Mouse (Mus musculus) layer of hippocampus, adult 9-10 months (tissue): ENCODE measurements around the gene Ace.

Source experiments
- DNase-seq: peaks from one replicate; pipeline ENCODE4 v3.0.0; 2022; ENCODE audit warnings: low spot score

The Ace gene

DNA sequence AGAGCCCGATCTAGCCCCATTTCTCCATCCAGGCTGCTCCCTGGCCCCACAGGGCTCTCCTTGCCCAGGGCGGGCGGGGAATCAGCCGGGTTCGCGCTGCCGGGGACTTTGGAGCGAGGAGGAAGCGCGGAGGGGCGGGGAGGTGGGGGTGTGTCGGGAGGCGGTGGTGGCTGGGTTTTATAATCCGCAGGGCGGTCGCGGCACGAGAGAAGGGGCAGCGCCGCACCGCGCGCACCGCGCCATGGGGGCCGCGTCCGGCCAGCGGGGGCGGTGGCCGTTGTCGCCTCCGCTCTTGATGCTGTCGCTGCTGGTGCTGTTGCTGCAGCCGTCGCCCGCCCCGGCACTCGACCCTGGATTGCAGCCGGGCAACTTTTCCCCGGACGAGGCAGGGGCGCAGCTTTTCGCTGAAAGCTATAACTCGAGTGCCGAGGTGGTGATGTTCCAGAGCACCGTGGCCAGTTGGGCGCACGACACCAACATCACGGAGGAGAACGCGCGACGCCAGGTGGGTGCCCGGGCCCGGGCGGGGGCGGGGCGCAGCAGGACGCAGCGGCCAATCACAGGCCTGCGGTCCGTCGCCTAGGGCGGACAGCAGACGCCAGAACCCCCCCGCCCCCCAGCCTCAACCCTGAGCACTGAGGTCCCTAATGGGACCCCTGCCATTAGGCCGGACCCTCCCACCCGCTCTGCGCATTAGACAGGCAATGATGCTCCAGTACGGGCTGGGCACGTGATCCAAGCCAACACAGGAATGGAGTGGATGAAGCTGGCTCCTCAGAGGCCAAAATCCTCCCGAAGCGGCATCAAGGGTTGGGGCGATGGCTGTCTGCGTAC, at the start of gene Ace:
Gene Ace (plus strand): TSS at position 205 of the 834 bp plus-strand sequence.
- DNase-seq, result no peak

DNA sequence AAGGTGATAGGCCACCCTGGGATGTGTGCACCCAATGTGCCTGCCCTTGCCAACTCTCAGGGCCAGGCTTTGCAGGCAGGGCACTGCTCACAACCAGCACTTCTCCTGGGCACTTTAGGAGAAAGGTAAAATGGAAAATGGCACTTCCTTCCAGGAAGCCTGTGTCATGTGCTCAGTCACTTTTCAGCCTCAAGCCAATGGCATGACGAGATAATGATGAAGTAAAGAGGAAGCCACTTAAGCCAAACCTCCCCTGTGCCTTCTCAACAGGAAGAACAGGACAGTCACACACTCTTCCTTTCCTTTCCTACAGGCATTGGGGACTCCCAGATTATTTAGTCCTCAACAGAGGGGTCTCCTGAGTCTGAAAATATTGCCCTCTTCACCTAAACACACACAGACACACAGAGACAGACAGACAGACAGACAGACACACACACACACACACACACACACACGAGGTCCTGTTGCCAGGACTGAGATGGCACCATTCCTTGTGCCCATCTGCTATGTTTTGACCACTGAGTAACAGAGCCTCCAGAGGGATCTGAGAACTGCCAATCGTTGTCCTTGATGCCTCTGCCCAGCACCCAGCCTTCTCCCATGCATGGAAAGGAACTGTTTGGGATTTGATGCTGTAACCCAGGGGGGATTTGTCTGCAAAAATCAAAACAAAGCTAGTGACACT, 47.5 kb upstream of the Ace start:
- no peak for DNase-seq

DNA sequence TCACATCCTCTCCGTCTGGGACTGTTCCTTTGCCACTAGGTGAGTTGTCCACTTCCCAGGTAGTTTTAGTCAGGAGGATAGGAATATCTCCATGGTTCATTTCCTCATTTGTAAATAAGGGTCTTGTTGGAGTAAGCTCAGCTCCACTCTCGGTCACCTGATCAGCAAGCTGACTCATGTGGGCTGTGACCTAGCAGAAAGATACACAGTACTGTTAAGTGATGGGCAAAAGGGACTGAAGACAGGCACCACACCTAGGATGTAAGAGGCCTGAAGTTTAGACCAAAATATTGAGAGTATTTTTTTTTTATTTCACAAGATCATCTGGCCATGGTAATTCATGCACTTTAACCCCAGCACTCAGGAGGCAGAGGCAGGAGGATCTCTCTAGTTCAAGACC, 46.9 kb upstream of the Ace start:
- no peak for DNase-seq

DNA sequence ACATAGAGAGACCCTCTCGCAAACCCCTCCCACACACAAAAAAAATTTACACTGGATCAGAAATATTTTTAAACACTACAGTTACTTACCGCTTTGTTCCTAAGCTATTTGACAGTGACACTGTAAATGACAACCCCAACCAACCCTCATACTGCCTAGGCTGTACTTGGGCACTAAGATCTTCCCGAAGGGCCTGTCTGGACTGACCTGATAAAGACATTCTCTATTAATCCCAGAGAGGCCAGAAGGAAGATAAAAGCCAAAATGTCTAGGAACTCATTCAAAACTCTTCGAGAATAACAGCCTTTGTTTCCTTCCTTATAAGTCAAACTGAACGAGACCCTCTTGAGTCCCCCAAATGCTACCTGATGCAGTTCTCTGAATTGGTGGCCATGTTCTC, 46.5 kb upstream of the Ace start:
- no peak for DNase-seq

DNA sequence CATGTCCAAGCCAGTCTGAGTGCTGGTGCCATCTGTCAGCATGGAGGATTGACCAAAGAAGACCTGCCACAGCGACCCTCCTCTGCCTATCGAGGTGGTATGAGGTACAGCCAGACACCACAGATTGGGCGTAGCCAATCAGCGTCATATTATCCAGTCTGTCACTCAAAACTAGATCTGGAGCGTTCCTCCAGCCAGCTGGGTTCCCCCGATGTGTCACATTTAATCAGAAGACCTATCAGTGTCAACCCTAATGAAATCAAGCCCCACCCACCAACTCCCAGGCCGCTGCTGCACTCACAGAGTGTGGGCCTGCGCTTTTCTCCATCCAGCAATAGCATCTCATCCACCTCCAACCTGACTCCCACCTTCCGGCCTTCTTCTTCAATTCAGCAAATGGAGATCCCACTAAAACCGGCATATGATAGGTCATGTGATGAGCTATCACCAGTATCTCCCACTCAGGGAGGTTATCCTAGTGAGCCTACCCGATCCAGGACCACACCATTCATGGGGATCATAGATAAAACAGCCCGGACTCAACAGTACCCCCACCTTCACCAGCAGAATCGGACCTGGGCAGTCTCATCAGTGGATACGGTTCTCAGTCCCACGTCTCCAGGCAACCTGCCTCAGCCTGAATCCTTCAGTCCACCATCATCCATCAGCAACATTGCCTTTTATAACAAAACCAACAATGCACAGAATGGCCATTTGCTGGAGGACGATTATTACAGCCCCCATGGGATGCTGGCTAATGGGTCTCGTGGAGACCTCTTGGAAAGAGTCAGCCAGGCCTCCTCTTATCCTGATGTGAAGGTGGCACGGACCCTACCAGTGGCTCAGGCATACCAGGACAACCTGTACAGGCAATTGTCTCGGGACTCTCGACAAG, 44.7 kb upstream of the Ace start:
- no peak for DNase-seq

DNA sequence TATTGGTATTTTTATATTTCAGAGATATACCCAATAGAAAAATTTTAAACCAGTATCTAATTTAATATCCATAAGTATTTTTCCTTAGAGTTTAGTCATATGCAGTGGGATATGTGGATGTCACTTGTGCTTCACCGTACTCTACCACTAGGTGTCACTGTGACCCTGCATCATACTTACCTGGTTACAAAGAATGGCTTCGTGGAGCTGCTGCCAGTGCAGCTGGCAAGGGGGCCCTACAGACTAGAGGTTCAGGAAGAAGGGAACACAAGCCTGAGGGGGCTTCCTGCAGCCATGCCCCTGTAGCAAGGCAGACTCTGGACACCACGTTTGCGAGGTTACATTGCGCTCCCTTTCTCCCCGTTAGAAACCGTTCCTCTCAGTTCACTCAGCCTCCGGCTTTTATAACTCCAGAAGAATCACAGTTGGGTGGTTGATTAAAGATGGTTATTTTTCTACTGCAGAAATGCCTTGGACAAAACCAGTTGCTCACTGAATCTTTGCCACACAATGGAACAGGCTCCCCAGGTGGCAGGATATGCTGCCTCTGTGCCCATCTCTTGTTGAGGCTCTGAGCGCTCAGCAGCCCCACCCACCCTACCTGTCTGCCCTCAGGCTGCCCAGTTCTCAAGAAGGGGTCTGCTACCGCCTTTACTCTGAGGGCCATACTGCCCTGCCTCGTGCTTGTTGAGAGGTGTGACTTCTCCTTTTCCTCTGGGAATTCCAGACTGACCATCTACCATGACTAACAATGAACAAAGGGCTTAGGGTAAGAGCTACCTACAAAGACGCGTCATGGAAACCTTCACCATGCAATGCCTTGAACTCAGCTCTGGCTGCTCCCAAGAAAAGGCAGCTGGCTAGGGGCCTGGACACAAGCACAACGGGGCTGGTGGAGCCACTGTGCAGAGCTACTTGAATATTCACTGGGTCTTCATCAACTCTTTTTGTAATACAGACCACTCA, 40.4 kb upstream of the Ace start:
- DNase-seq, result peak; percentile 74

DNA sequence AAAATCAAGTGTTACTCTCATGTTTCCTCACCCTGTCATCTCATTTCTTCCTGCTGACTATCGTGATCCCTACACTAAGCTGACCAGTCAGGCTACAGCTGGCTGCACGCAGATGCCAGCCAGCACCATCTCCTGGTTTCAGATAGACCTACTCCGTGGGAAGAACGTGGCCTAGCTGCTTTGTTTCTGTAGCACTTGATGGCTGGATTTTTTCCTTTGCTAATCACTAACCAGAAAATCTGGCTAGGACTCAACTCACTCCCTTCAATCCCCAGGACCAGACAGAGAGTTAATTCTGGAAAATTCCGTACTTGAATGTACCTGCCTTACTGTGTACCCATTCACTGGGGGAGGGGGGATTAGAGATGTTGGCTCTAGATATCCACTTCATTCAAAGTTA, 39.6 kb upstream of the Ace start:
- DNase-seq, result no peak

DNA sequence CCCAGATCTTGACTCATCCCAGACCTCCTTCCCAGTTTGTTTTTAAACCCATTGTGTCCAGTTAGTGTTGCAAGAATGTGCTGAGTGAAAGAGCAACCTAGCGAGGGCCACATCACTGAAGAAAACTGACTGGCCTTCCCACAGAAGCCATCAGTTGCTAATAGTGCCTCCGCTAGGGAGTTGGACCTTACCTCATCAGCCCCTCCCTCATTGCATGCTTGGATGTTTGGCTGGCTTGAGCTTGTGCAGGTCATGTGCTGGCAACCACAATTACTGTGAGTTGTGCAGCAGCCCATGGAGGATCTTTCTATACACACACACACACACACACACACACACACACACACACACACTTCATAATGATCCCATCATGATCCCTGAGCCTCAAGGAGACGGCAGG, 36.4 kb upstream of the Ace start:
- no peak for DNase-seq

DNA sequence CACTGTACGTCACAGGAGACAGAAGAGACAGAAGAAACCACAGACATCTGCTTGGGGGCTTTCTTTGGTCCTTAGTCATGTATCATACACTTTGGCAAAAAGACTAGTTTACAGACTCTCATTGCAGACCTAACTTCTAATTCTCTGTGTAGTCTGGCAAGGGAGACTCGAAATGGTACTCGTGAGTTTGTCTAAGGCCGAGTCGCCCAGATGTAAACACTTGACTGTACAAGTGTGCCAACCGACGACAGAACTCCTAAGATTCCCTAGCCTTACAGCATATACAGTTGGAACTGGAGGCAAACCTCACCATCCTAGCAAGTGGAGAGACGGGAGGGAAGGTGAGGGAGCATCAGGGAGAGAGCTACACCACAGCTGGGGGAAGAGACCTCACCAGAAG, 34.0 kb upstream of the Ace start:
- DNase-seq, result no peak

DNA sequence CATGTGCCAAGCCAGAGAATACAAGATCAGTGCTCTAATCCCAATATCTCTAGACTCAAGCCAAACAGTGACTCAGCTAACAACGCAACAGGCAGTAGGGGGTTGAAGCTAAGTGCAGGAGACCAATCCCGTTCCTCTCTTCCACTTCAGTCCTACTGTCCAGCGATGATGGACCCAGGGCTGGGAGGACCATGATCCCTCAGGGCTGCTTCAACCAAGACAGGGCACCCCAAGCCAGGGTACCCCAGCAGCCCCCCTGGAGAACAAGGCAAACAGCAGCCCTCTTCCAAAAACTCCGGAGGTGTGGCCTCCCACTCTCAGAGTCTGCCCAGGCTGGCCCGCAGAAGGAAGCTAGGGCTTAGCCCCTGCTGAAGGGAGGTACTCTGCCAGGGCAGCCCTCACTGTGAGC, 33.4 kb upstream of the Ace start:
- DNase-seq, result no peak

DNA sequence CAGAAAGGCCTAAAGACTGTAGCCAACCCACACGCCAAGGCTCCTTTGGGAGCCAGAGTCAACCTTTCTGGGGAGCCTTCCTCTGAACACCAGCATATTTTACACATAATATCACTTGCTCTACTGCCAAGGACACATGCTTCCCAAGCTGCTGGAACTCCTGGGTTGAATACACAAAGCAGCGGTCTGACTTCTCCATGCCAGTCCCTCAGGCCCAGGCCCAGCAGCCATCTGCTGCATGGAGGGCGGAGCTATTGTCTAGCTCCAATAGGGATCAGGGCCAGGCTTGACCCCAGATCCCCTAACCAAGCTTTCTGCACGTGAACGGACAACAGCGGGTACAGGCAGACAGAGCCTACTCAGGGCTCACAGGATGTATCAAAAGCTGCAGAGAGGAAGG, 32.9 kb upstream of the Ace start:
- DNase-seq, result no peak

DNA sequence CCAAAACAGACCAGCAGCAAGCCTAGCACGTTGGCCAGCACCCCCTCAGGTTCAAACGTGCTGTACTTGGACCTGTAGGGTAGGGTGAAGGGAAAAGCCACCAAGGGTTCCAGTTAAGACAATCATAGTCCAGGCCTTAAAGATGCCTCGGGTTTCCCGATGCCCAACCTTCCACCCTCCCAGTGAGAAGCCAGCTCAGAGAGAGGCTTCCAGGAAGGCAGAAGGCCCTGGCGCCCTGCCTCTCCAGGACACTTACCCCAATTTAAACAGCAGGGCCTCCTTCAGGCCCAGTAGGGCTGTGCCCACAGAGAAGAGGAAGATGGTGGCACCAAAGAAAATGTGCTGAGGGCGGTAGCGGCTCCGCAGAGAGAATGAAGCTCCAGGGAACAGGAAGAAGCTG, 32.2 kb upstream of the Ace start:
- DNase-seq, result no peak

DNA sequence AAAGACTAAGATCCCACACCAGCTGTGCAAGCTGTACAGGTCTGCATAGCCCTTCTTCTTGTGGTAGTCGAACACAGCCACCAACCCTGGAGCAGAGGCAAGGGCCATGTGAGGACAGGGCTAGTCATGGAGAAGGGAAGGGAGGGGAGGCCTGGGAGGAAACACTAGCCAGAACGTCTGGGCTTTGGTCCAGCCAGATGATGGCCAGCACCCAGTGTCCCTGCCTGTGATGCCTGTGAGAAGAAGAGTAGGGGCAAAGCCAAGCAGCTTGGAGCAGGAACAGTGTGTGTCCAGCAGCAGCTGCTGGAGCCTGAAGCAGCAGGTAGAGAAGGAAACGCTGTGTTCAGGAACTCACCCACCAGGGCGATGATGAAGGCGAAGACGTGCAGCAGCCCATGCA, 31.5 kb upstream of the Ace start:
- no peak for DNase-seq

DNA sequence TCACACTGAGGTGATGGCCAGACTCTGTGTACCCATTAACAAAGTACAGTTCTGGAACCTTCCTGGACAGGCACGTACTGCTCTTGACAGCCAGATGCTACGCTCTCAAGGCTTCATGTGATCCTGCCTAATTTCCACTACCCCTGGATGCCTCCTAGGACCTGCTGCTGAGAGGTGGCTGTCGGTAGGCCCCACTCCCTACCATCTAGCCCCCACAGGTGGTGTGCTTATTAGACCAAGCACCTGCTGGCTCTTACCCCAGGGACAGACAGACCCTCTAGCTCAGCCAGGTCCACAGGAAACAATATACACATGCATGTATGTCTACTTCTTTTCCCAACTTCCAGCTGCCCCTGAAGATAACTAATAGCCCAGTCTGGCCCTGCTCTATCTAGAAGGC, 30.8 kb upstream of the Ace start:
- no peak for DNase-seq

DNA sequence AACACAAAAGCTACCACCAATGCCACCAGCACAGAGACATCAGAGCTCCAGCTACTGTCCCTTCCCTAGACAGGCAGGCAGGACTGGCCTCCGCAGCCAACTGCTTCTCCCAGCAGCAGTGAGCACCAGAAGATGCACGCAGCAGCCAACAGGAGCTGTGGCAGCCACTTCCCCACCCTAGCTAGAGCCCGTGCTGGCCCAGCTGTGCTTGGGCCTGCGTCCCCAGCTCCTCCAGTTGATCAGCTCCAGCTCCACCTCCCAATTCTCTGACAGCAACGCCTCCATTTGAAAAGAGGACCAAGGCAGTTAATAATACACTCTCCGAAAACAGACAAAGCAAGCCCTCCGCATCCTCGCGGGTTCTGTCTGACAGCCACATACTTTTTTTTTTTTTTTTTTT, 29.0 kb upstream of the Ace start:
- no peak for DNase-seq

DNA sequence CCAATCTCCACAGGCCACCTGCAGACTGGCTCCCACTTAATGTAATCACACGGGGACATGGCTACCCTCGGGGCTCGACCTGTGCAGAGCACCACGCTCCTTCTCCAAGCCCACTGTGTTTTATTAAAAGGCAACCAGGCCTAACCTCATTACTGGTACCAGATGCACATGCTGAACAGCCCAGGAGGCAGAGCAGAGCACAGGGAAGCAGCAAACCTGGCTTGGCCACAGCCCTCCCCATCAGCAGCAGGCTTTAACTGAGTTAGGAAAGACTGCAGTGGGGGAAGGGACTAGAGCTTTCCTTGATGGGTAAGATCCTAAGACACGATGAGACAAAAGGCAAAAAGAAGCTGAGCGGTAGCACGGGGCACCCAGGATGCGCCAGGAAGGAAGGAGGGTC, 25.8 kb upstream of the Ace start:
- no peak for DNase-seq

DNA sequence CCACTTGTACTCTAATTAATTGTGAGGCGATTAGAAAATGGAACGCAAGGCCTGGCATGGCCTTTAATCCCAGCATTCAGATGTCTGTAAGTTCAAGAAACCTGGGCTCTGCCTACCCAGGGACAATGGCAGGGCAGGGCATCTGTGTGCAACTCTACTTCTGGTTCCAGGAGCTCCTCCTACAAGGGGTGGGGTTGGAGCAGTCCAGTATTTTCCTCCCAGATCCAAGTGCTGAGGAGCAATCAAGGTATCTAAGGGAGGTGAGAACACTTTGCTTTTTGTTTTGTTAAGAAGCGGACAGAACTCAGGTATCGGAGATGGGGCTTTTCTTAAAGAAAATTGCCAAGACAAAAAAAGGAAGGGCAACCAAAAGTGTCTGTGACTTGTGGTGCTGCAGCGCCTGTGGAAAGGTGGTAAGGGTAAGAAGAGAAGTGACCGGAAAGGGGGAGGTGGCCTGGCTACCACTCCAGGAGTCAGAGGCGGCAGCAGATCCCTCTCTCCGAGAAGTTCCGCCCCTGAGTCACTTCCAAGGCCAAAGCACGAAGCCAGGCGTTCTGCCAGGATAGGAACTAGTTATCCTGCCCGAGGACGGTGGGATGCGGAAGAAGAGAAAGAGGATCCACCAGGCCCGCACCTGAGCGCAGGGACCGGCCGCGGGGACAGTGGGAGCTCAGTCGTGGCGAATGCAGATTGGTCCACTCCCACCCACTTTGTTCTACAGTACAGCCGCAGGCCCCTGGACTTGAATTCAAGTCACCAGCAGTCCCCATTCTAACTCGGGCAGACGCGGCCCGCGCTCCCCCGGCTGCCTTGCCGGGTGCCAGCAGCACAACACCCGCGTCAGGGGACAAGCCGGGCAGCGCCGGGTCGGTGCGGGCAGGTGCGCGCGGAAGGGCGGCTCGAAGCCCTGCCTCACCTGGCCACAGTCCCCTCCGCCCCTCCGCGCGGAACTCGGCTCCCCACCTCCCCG, 24.3 kb upstream of the Ace start:
- DNase-seq, result no peak

DNA sequence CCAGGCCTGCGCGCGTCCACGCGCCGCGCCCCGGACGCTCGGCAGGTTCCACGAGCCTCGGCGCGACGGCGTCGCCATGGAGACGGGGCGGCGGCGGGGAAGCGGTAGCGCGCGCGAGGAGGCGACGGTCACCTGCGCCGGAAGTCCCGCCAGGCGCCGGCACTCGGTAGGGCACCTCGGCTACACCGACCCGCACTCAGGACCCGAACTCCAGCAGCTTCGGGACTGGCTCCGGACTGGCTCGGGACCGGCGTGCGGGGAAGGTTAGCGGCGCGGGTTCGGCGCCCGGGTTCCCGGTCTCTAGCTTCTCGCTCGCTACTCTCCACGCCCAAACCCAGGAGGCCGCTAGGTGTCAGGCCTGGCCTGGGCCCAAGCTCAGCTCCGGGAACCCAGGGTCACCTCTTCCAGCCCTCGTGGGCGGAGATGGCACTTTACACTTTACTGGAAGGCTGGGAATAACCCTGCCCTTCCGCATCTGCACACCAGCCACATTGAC, 23.6 kb upstream of the Ace start:
- no peak for DNase-seq

DNA sequence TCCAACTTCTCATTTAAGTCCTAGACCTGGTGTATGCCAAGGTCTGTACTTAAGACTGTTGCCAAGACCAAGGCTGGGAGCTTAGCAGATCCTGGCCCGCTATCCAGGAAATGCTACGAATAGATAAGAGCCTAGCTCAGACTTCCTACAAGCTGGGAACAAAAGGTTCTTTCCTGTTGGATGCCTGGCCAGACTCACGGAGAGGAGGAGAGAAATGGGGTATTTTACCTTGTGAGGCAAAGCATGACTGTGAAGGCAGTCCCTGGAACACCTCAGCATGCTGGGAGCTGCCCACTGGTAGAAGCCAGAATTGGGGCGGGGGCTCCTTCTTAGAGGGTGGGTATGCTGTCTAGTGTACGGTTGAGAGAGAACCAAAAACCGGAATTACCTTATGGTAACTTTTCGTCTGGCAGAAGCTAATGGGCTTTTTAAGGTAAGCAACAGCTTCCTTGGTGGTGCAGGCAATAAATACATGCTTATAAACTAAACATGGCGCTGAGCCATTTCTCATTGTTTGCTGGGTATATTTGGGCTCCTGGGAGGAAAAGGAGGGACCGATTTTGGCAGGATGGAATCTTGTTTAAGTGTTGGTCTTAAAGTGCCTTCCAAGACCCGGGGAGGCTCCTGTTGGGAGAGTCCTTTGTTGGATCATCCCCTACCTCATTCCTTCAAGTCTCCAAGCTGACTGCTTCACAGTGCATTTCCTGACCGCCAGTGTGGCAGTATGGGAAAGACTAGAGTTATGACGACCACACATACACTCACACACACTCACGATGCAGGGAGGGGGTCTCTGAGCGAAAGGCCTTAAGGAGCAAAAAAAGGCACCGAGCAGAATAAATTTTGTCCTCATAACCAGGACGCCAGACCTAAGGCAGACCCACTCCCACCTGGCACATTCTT, 22.7 kb upstream of the Ace start:
- no peak for DNase-seq
